9 mouse cellular contexts compared by ENCODE assay signal in genomic region chr15:103069173-103069572, GRCm38 (mm10). TPM values are rescaled to one million over a fixed set of nuclear protein-coding genes. Genes with fewer than 3 reads are reported as not detected.
A peak's percentile ranks its signal among the peaks of the same experiment; 100 is the strongest.
DNase-seq lines count a peak whose midpoint lies in the region; ATAC-seq and TF ChIP-seq lines count a peak whose summit lies in the region.
"Had no signal": no experiment of that assay in that cellular context is flagged by ENCODE, and none has a peak within 500 bp of the region (broad histone marks: within the 10 kb centered on the region; RNA-seq: fewer than 3 reads in every experiment).

No protein-coding gene starts in this region.

- 4% methylated on average over 18 of the region's 18 CpGs for WGBS in liver, embryonic 12.5 days (ENCODE audit: insufficient replicate concordance)
- WGBS in liver, postnatal 0 days (ENCODE audit: insufficient replicate concordance), result 3% methylated on average over 18 of the region's 18 CpGs
- 2% methylated on average over 18 of the region's 18 CpGs for WGBS in intestine, embryonic 14.5 days
- 1% methylated on average over 18 of the region's 18 CpGs for WGBS in neural tube, embryonic 13.5 days

- peaks cover 11% of the 10 kb centered on the region; the same call in 1 of the 2 replicates for H3K4me1 ChIP-seq in liver, embryonic 12.5 days
- H3K4me1 ChIP-seq in liver, postnatal 0 days (ENCODE audit: insufficient read depth), result no peaks in the 10 kb centered on the region
- H3K4me1 ChIP-seq in intestine, embryonic 14.5 days (replicated peaks; ENCODE audit: control insufficient read depth, insufficient read depth, low read length), result peaks cover 32% of the 10 kb centered on the region
- peaks cover 72% of the 10 kb centered on the region for H3K4me1 ChIP-seq in neural tube, embryonic 13.5 days (replicated peaks)

- no peak overlapping the region for H3K4me3 ChIP-seq in liver, embryonic 12.5 days
- H3K4me3 ChIP-seq in liver, postnatal 0 days (ENCODE audit: low read depth, low read length), result no peak overlapping the region
- peak overlapping the region; percentile 13 for H3K4me3 ChIP-seq in intestine, embryonic 14.5 days (ENCODE audit: low read depth, low read length)
- peak overlapping the region; percentile 20; the same call in 1 of the 2 replicates for H3K4me3 ChIP-seq in neural tube, embryonic 13.5 days

- no peak for DNase-seq in liver, postnatal 0 days
- DNase-seq in embryo, embryonic 11 days, result peak; percentile 80
- no peak for DNase-seq in intestine, embryonic 14.5 days (ENCODE audit: low spot score)
- no peak for DNase-seq in thymus, postnatal 25 days
- DNase-seq in left cerebral cortex, postnatal 4 days, result no peak
- no peak for DNase-seq in urinary bladder, postnatal 4 days (ENCODE audit: low spot score in 2 of 2)

- peak overlapping the region; percentile 26 for H3K4me2 ChIP-seq in liver, embryonic 12.5 days
- no peak overlapping the region for H3K4me2 ChIP-seq in liver, postnatal 0 days (ENCODE audit: low read depth, low read length)
- H3K4me2 ChIP-seq in intestine, embryonic 14.5 days (ENCODE audit: low read length), result peak overlapping the region; percentile 49
- H3K4me2 ChIP-seq in neural tube, embryonic 13.5 days, result peak overlapping the region; percentile 50

- H3K36me3 ChIP-seq in liver, embryonic 12.5 days, result no peaks in the 10 kb centered on the region
- no peaks in the 10 kb centered on the region for H3K36me3 ChIP-seq in liver, postnatal 0 days (replicated peaks; ENCODE audit: insufficient read depth, low read length)
- H3K36me3 ChIP-seq in intestine, embryonic 14.5 days (ENCODE audit: control insufficient read depth, insufficient read depth, low read length), result no peaks in the 10 kb centered on the region
- H3K36me3 ChIP-seq in neural tube, embryonic 13.5 days, result no peaks in the 10 kb centered on the region

- ATAC-seq in liver, embryonic 12.5 days, result no peak
- no peak for ATAC-seq in liver, postnatal 0 days
- ATAC-seq in intestine, embryonic 14.5 days (replicated peaks; ENCODE audit: low FRiP score, low TSS enrichment, low read depth), result peak; percentile 57
- peak; percentile 65; the same call in 1 of the 2 replicates for ATAC-seq in neural tube, embryonic 13.5 days (ENCODE audit: low read depth)

- H3K27ac ChIP-seq in liver, embryonic 12.5 days, result no peak overlapping the region
- no peak overlapping the region for H3K27ac ChIP-seq in liver, postnatal 0 days (ENCODE audit: low read depth)
- H3K27ac ChIP-seq in intestine, embryonic 14.5 days (ENCODE audit: low read depth), result peak overlapping the region; percentile 64
- peak overlapping the region; percentile 70 for H3K27ac ChIP-seq in neural tube, embryonic 13.5 days (replicated peaks)
- H3K27ac ChIP-seq: macrophage had no signal

- H3K9me3 ChIP-seq in liver, embryonic 12.5 days (replicated peaks), result no peaks in the 10 kb centered on the region
- no peaks in the 10 kb centered on the region for H3K9me3 ChIP-seq in liver, postnatal 0 days (ENCODE audit: low read length)
- no peaks in the 10 kb centered on the region for H3K9me3 ChIP-seq in intestine, embryonic 14.5 days (ENCODE audit: control insufficient read depth, low read length)
- no peaks in the 10 kb centered on the region for H3K9me3 ChIP-seq in neural tube, embryonic 13.5 days

- TF ChIP-seq EP300 in liver, postnatal 0 days (IDR thresholded peaks at IDR 0.05; ENCODE audit: low read depth), result no peak

- intact Hi-C loops in left cerebral cortex, postnatal 4 days (cut with DNase I), result no loop called here

- no peak overlapping the region for H3K9ac ChIP-seq in liver, embryonic 12.5 days
- H3K9ac ChIP-seq in liver, postnatal 0 days (replicated peaks), result no peak overlapping the region
- H3K9ac ChIP-seq in intestine, embryonic 14.5 days (ENCODE audit: low read length), result no peak overlapping the region
- peak overlapping the region; percentile 60 for H3K9ac ChIP-seq in neural tube, embryonic 13.5 days

- no peak for TF ChIP-seq CTCF in liver, postnatal 0 days (IDR thresholded peaks at IDR 0.05; ENCODE audit: low read depth)

- H3K27me3 ChIP-seq in liver, embryonic 12.5 days (replicated peaks), result peaks cover 88% of the 10 kb centered on the region
- peaks cover 50% of the 10 kb centered on the region for H3K27me3 ChIP-seq in liver, postnatal 0 days (ENCODE audit: insufficient read depth, low read length)
- H3K27me3 ChIP-seq in intestine, embryonic 14.5 days (replicated peaks; ENCODE audit: control insufficient read depth, insufficient read depth, low read length), result 0 out of 2 replicates have a peak, but pooled peaks cover 4% of the 10 kb centered on the region
- H3K27me3 ChIP-seq in neural tube, embryonic 13.5 days, result no peaks in the 10 kb centered on the region

RNA-seq across cellular contexts. Expression of gene Hoxc4, which starts 50.4 kb away (rescaled TPM):
- polyA plus RNA-seq in liver, embryonic 12.5 days (2016; fragmentation: Nextera tagmentation; extraction: Ambion mirVana), result 1.3 and 1.9 TPM in 2 replicates
- 0.07 and 0.11 TPM in 2 replicates for polyA plus RNA-seq in liver, postnatal 0 days (2015; fragmentation: Nextera tagmentation; extraction: Ambion mirVana)
- 14.6 and 15.6 TPM in 2 replicates for polyA plus RNA-seq in intestine, embryonic 14.5 days (2014; fragmentation: Nextera tagmentation; extraction: Ambion mirVana)
- polyA plus RNA-seq in neural tube, embryonic 13.5 days (2015; fragmentation: Nextera tagmentation; extraction: Ambion mirVana), result 40.2 and 49.9 TPM in 2 replicates
- total RNA-seq in left cerebral cortex, postnatal 4 days (2021), result not detected
- polyA plus RNA-seq: macrophage had no signal

Comparison
In these comparisons a context has a peak if more than half of its experiments do, and no peak if none do; other contexts are left out.
1. ATAC-seq: peak in intestine, embryonic 14.5 days (single experiment) and neural tube, embryonic 13.5 days (single experiment); none in liver, embryonic 12.5 days (single experiment) and liver, postnatal 0 days (single experiment).
2. H3K27ac ChIP-seq: peak in intestine, embryonic 14.5 days (single experiment) and neural tube, embryonic 13.5 days (single experiment); none in liver, embryonic 12.5 days (single experiment) and liver, postnatal 0 days (single experiment).
3. H3K4me3 ChIP-seq: peak in intestine, embryonic 14.5 days (single experiment) and neural tube, embryonic 13.5 days (single experiment); none in liver, embryonic 12.5 days (single experiment) and liver, postnatal 0 days (single experiment).